Mouse (Mus musculus) brain, embryonic 14.5 days (tissue): Measurements from ENCODE around the gene Rbm26.

ENCODE experiments used
- CTCF ChIP-seq: fragments of 200-500 bp; IDR thresholded peaks from 2 replicates; pipeline ENCODE4 v1.5.1; 2012; ENCODE audit warnings: inconsistent platforms, mild to moderate bottlenecking, moderate library complexity, borderline replicate concordance; ENCODE audit not compliant: insufficient read depth, insufficient read length; ENCODE audit errors: extremely low read depth
- POLR2A ChIP-seq: fragments of 200-500 bp; IDR thresholded peaks from 2 replicates; pipeline ENCODE4 v1.6.1; 2012; ENCODE audit warnings: mild to moderate bottlenecking, inconsistent platforms, borderline replicate concordance; ENCODE audit not compliant: poor library complexity, insufficient read depth, insufficient read length, severe bottlenecking; ENCODE audit errors: extremely low read depth

GRCm38 (mm10) chr14:105070258-105071009 is 106.7 kb downstream of the Rbm26 start:
- no peak for TF ChIP-seq CTCF
- TF ChIP-seq POLR2A, result no peak
